Mouse (Mus musculus) kidney, adult 11 months (tissue): ENCODE measurements around the gene Tktl1.
A peak's percentile ranks its signal among the peaks of the same experiment; 100 is the strongest.
"Not testable (repeated sequence)": the region's sequence is repeated elsewhere in the genome, so short reads cannot be mapped to it uniquely, and the experiment has no call there.

Experiments used
- DNase-seq: peaks from one replicate; pipeline ENCODE4 v3.0.0; 2022

Tktl1 gene

GRCm38 (mm10) chrX:74176959-74177358 is at the start of gene Tktl1:
Tktl1 (plus strand) TSS chrX:74177259.
- DNase-seq = no peak

- DNase-seq = not testable (repeated sequence)
Observed at GRCm38 (mm10) chrX:74135263-74135662, 41.8 kb upstream of the Tktl1 start, which contains the start of gene Mecp2. Mecp2 (minus strand) TSS chrX:74135363.

- no peak for DNase-seq
Observed at GRCm38 (mm10) chrX:74167738-74168137, 9.3 kb upstream of the Tktl1 start, which contains the start of gene Tex28. Tex28 (minus strand) TSS chrX:74167838.

GRCm38 (mm10) chrX:74203556-74203955 is 26.5 kb downstream of the Tktl1 start:
- no peak for DNase-seq

- no peak for DNase-seq
Observed at GRCm38 (mm10) chrX:74218496-74218895, 41.4 kb downstream of the Tktl1 start.

- no peak for DNase-seq
Observed at GRCm38 (mm10) chrX:74219449-74219848, 42.4 kb downstream of the Tktl1 start.

- not testable (repeated sequence) for DNase-seq
Observed at GRCm38 (mm10) chrX:74220099-74220498, 43.0 kb downstream of the Tktl1 start.

GRCm38 (mm10) chrX:74230038-74230437 is 53.0 kb downstream of the Tktl1 start:
- DNase-seq = no peak

GRCm38 (mm10) chrX:74233196-74233595 is 56.1 kb downstream of the Tktl1 start:
- no peak for DNase-seq

- DNase-seq = no peak
Observed at GRCm38 (mm10) chrX:74240332-74240731, 63.3 kb downstream of the Tktl1 start.

- DNase-seq = peak; percentile 8
Observed at GRCm38 (mm10) chrX:74243396-74243795, 66.3 kb downstream of the Tktl1 start.

- DNase-seq = peak; percentile 7
Observed at GRCm38 (mm10) chrX:74243807-74244206, 66.7 kb downstream of the Tktl1 start.

GRCm38 (mm10) chrX:74244614-74245083 is 67.6 kb downstream of the Tktl1 start:
- peak; percentile 49 for DNase-seq

- DNase-seq = no peak
Observed at GRCm38 (mm10) chrX:74245107-74245506, 68.0 kb downstream of the Tktl1 start.

GRCm38 (mm10) chrX:74245687-74246086 is 68.6 kb downstream of the Tktl1 start:
- DNase-seq = peak; percentile 66

- DNase-seq = peak; percentile 90
Observed at GRCm38 (mm10) chrX:74246213-74246681, 69.2 kb downstream of the Tktl1 start.

- no peak for DNase-seq
Observed at GRCm38 (mm10) chrX:74246693-74247092, 69.6 kb downstream of the Tktl1 start.

GRCm38 (mm10) chrX:74248651-74249050 is 71.6 kb downstream of the Tktl1 start:
- peak; percentile 45 for DNase-seq

GRCm38 (mm10) chrX:74249615-74250014 is 72.6 kb downstream of the Tktl1 start, which contains the start of gene Flna:
Flna (minus strand) TSS chrX:74249820.
- peak; percentile 53 for DNase-seq

GRCm38 (mm10) chrX:74254153-74254887 is 77.3 kb downstream of the Tktl1 start, which contains the start of gene Emd:
Emd (plus strand) TSS chrX:74254687.
- peak; percentile 96 for DNase-seq

GRCm38 (mm10) chrX:74254888-74255565 is 78.0 kb downstream of the Tktl1 start:
- DNase-seq = no peak

GRCm38 (mm10) chrX:74257746-74258145 is 80.7 kb downstream of the Tktl1 start:
- no peak for DNase-seq
